Mouse (Mus musculus) gastrocnemius, adult 8-10 months (tissue): ENCODE measurements around the gene Tead1. TPM values are rescaled to one million over a fixed set of nuclear protein-coding genes. Genes with fewer than 3 reads are reported as not detected.

Experiments used
- microRNA-seq: library from miRNA; unstranded; fragments of <30 nt; microRNA quantifications from one replicate; pipeline ENCODE4 v1.2.0, GENCODE M21; 2022
- total RNA-seq, 4 experiments: library from RNA; stranded (reverse); gene quantifications; 2 replicates each; pipeline ENCODE4 v1.2.4; 2022

The Tead1 gene
- total RNA-seq, 4 experiments from 2014 or later, result 165 to 271 (median 210) TPM

Small RNA genes lying within 50 kb of the gene (microRNA-seq; reads per million reads assigned to microRNA genes)
- not detected for gene Gm44462
